Mouse (Mus musculus) spleen, postnatal 14 days (tissue): ENCODE measurements around the gene Brd7.

Experiments used
- DNase-seq, 2 experiments: peaks; one replicate each; pipeline ENCODE4 v3.0.0; 2021 to 2022; ENCODE audit warnings: low spot score in 2 of 2

The Brd7 gene

DNA sequence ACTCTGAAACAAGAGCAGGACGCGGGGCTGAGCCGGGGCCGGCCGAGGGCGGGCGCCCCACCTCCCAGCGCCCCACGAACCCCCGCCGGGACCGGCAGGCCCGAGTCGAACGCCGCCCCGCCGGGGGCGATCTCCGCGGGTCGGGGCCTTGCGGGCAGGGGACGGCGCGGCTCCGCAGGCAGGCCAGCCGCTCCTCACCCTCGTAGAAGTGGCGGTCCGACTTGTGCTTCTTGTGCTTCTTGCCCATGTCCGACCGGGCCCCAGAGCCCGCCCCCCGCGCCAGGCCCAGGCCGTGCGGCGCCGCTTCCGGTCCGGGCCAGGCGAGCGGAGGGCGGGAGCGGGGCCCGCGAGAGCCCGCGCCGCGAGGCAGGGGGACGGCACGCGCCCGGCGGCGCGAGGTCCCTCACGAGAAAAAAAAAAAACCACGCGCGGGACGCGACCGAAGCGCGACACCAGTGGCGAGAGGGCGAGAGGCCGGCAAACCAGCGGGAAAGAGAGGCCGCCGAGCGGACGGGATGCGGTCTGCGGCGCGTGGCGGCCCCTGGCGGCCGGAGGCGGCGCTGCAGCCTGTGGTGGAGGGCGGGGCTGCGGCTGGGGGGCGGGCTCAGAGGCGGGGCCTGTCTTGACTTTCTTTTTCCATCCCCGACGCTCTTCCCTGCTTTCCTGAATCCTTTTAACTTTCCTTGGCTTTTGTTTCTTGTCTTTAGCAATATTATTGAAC, at the start of gene Brd7:
TSS of gene Brd7 (minus strand) at position 487 of the 721 bp plus-strand sequence.
- peak; percentile 83 to 88 for DNase-seq

- no peak for DNase-seq
Observed at GRCm38 (mm10) chr8:88411461-88411860, 49.5 kb upstream of the Brd7 start.

- DNase-seq = no peak
Observed at GRCm38 (mm10) chr8:88409401-88409940, 47.5 kb upstream of the Brd7 start.

- no peak for DNase-seq
Observed at GRCm38 (mm10) chr8:88407716-88408115, 45.7 kb upstream of the Brd7 start.

GRCm38 (mm10) chr8:88398060-88398459, 36.1 kb upstream of the Brd7 start:
- no peak for DNase-seq

DNA sequence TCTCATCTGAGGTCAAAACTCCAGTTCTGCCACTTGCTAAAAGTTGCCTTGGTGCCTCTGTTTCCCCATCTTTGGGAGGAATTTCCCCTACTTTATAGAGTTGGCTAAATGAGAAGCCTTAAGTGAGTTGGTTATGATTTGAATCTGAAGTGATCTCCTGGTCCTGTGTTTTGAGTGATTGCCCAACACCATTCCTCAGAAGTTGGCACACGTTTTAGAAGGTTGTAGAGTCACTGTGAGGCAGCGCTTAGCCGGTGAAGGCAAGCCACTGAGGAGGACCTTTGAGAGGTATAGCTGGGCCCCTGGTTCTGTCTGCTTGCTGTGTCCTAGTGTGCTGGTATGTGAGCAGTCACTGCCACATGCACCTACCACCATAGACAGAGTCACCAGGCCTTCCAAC, 31.3 kb upstream of the Brd7 start:
- no peak for DNase-seq

- DNase-seq = peak in 1 of 2 experiments; percentile 28
Observed at GRCm38 (mm10) chr8:88390749-88391148, 28.8 kb upstream of the Brd7 start.

- DNase-seq = no peak
Observed at GRCm38 (mm10) chr8:88388691-88389239, 26.8 kb upstream of the Brd7 start.

GRCm38 (mm10) chr8:88387874-88388273, 25.9 kb upstream of the Brd7 start:
- no peak for DNase-seq

- no peak for DNase-seq
Observed at GRCm38 (mm10) chr8:88383164-88383556, 21.2 kb upstream of the Brd7 start.

GRCm38 (mm10) chr8:88382311-88383163, 20.5 kb upstream of the Brd7 start:
- DNase-seq = no peak

- DNase-seq = no peak
Observed at GRCm38 (mm10) chr8:88380497-88380896, 18.5 kb upstream of the Brd7 start.

DNA sequence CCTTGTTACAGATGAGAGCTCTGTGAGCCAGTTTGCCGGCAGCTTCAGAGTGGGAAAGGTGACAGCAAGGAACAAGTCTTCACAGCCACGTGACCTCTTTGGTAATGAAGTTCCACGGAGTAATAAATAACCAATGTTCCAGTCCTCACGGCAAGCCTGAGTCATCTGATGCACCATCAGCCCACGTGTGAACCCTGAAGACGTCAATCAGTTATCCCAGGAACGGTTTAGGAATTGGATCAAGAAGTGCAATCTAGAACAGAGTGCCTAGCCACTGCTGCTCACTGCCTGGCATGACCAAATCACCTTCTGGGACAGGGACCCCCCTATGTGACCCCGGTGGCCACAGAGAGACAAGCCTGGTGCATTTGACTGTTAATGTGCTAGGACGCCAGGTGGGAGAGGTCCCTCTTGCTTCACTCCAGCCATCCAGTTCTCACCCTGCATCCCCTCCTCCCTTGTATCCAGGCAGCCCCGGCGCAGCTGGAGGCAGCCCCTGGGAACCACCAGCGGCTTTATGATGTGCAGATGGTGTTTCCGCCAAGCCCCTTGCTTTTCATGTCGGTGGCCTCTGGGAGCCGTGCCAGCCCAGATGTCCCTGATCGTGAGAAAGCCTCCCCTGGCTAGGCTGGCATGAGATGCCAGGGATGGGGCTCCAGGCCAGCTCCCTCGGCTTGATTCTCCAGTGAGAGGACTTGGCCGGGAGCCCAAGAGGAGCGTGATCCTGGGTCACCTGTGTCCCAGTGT, 15.0 kb upstream of the Brd7 start:
- DNase-seq = no peak

DNA sequence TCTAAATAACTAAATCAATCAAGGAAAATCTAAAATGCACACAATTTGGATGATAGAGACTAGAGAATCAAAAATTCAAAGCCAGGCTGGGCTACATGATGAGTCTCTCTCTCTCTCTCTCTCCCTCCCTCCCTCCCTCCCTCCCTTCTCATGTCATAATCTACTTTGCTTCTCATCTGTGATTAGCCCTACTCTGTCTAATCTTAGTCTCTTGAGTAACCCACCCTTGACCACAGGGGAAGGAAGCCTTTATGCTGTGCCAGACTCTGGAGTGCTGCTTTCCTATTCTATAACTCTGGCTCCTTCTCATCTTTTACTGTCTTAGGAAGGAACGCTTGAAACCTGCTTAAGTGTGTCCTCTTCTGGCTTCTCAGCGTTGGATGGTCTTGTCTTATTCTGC, 9.5 kb upstream of the Brd7 start:
- no peak for DNase-seq

DNA sequence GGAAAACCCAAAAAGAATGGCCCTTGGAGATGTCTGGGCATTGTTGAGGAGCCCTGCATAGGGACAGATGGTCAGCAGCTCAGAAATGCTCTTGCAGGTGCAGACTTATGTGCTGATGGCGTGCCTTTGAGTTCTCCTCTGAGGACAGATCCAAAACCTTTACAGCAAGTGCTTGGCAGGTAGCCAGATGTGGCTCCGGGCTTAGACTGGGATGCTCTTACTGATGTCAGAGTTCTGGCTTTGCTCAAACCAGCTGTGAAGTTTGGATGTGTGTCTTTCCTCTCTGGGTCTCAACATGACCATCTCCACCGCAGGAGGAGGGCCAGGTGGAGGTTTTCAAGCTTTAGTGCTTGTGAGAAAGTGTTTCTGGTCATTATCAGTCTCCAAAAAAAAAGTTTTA, 7.8 kb upstream of the Brd7 start:
- no peak for DNase-seq

DNA sequence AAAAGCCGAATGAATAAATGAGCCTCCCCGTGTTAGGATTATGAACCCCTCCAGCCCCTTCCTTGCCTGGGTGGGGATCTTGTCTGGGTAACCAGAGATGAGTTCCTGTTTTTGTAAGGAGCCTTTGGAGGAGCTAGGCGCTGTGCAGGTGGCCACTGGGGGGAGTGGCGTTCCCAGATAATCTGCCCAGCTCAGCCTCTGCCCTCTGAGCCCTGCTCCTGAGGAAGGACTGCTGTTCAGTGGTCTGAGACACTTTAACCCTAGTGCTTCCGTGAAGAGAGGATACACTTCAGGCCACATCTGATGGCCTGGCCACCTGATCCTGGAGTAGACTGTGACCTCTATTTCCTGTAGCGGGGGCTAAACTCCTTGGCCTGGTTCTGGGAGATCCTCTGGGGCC, 7.2 kb upstream of the Brd7 start:
- DNase-seq = no peak

- DNase-seq = peak; percentile 28 to 35
Observed at GRCm38 (mm10) chr8:88362446-88363150, 604 bp upstream of the Brd7 start.

GRCm38 (mm10) chr8:88361044-88361707, 818 bp downstream of the Brd7 start:
- DNase-seq = peak in 1 of 2 experiments; percentile 5

GRCm38 (mm10) chr8:88359959-88360358, 2.0 kb downstream of the Brd7 start:
- DNase-seq = no peak

GRCm38 (mm10) chr8:88357946-88358345, 4.0 kb downstream of the Brd7 start:
- DNase-seq = no peak
